Mouse (Mus musculus) lung, embryonic 14.5 days (tissue): ENCODE measurements around the gene Ifi35. TPM values are rescaled to one million over a fixed set of nuclear protein-coding genes. Genes with fewer than 3 reads are reported as not detected.
A peak's percentile ranks its signal among the peaks of the same experiment; 100 is the strongest.
"Not testable (repeated sequence)": the region's sequence is repeated elsewhere in the genome, so short reads cannot be mapped to it uniquely, and the experiment has no call there.

Experiments
- ATAC-seq: fragments of 200-750 bp; cut with Nextera tagmentation; 2 replicates; pipeline ENCODE4 v1.8.0; 2017; ENCODE audit warnings: mild to moderate bottlenecking, moderate TSS enrichment, moderate library complexity; ENCODE audit not compliant: insufficient read depth
- DNase-seq: peaks from one replicate; pipeline ENCODE4 v3.0.0-alpha.2; 2015
- H3K27ac ChIP-seq: fragments of 300-500 bp; sonication (generic); 2 replicates; pipeline ENCODE4 v1.5.1; 2014; ENCODE audit warnings: low read depth, mild to moderate bottlenecking, moderate library complexity
- H3K27me3 ChIP-seq: fragments of 300-500 bp; sonication (generic); 2 replicates; pipeline ENCODE4 v1.6.1; 2014; ENCODE audit warnings: low read length, control low read depth; ENCODE audit not compliant: insufficient read depth
- H3K36me3 ChIP-seq: fragments of 300-500 bp; sonication (generic); 2 replicates; pipeline ENCODE4 v1.6.1; 2014; ENCODE audit warnings: control low read depth; ENCODE audit not compliant: insufficient read depth
- H3K4me1 ChIP-seq: fragments of 300-500 bp; sonication (generic); 2 replicates; pipeline ENCODE4 v1.6.1; 2014; ENCODE audit warnings: antibody characterized with exemption, control low read depth; ENCODE audit not compliant: insufficient read depth
- H3K4me2 ChIP-seq: fragments of 300-500 bp; sonication (generic); 2 replicates; pipeline ENCODE4 v1.6.1; 2014; ENCODE audit warnings: mild to moderate bottlenecking
- H3K4me3 ChIP-seq: fragments of 300-500 bp; sonication (generic); 2 replicates; pipeline ENCODE4 v1.5.1; 2014; ENCODE audit warnings: low read depth, low read length
- H3K9ac ChIP-seq: fragments of 300-500 bp; sonication (generic); 2 replicates; pipeline ENCODE4 v1.6.1; 2014
- H3K9me3 ChIP-seq: fragments of 300-500 bp; sonication (generic); 2 replicates; pipeline ENCODE4 v1.6.1; 2016; ENCODE audit warnings: low read depth, low read length, control low read depth
- CTCF ChIP-seq: IDR thresholded peaks from 2 replicates; pipeline ENCODE4 v1.5.1; 2016; ENCODE audit warnings: antibody characterized with exemption, low read depth
- WGBS: fragments of 180-500 bp; shearing (Covaris S2); extraction: QIAGEN DNeasy Blood & Tissue Kit; methylation state at CpG from one replicate; pipeline ENCODE4 v1.1.7; 2014; 5-methylcytosine and 5-hydroxymethylcytosine counted together
- polyA plus RNA-seq: library from polyadenylated mRNA; unstranded; fragments of >200 nt; fragmentation: Nextera tagmentation; extraction: Ambion mirVana; gene quantifications from 2 replicates; pipeline ENCODE4 v1.2.1, GENCODE M21; 2014

Ifi35 gene
- polyA plus RNA-seq, 1 experiment from 2014 or later = 11.4 TPM

DNA sequence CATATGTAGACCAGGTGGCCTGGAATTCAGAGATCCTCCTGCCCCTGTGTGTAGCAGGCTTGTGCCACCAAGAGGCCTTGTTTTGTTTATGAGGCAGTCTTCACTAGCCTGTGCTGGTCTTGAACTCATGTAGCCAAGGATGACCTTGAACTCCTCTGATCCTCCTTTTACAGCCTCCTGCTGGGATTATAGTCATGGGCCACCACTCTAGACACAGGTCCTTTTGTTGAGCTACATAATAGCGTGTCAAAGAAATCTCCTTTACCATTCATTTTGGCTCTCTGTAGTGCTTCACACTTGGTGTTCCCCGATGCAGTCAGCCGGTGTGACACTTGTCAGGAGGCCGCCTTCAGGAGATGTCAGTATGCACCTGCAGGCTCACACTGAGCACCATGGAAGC, 11.3 kb upstream of the Ifi35 start:
- Histone ChIP-seq H3K4me2 (no peak overlapping the region), H3K9me3 (no peaks in the 10 kb centered on the region), H3K27me3 (no peaks in the 10 kb centered on the region), H3K4me3 (no peak overlapping the region), H3K4me1 (no peaks in the 10 kb centered on the region), H3K36me3 (peaks cover 36% of the 10 kb centered on the region), H3K27ac (no peak overlapping the region), H3K9ac (no peak overlapping the region)
- no peak for TF ChIP-seq CTCF
- WGBS = 82% methylated on average over 4 of the region's 4 CpGs
- ATAC-seq = no peak
- DNase-seq = no peak

DNA sequence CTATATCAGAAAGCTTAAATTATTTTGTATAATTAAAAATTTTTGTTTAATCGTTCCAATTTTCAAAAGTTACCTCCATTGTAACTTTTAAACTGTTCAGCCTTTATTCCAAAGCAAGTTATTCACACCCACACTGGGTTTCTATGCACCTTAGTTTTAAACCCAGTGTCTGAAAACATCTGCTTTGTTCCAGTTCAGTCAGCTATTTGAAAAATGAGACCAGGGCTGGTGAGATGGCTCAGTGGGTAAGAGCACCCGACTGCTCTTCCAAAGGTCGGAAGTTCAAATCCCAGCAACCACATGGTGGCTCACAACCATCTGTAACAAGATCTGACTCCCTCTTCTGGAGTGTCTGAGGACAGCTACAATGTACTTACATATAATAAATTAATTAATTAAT, 10.2 kb upstream of the Ifi35 start:
- H3K27ac ChIP-seq = not testable (repeated sequence)
- 37% methylated on average over 3 of the region's 3 CpGs for WGBS

GRCm38 (mm10) chr11:101441450-101442126, 6.6 kb upstream of the Ifi35 start:
- H3K4me1 ChIP-seq, DNase-seq, H3K27ac ChIP-seq, H3K9ac ChIP-seq, ATAC-seq, H3K9me3 ChIP-seq, H3K27me3 ChIP-seq: not testable (repeated sequence)
- Histone ChIP-seq H3K4me2 (peak overlapping the region; percentile 96), H3K36me3 (peaks cover 33% of the 10 kb centered on the region), H3K4me3 (peak overlapping the region; percentile 78)
- WGBS = 40% methylated on average over 15 of the region's 15 CpGs

More for the DNA sequence above, 10.2 kb upstream of the Ifi35 start:
- H3K9me3 ChIP-seq, H3K27me3 ChIP-seq, H3K4me1 ChIP-seq, H3K4me2 ChIP-seq, DNase-seq, H3K4me3 ChIP-seq, ATAC-seq, H3K9ac ChIP-seq: not testable (repeated sequence)
- peaks cover 29% of the 10 kb centered on the region for H3K36me3 ChIP-seq

- Histone ChIP-seq H3K4me1 (no peaks in the 10 kb centered on the region), H3K4me2 (peak within 1 kb of the TSS; percentile 96), H3K4me3 (peak within 1 kb of the TSS; percentile 78), H3K27me3 (no peaks in the 10 kb centered on the region), H3K9ac (peak within 1 kb of the TSS; percentile 91), H3K27ac (peak within 1 kb of the TSS; percentile 91), H3K9me3 (no peaks in the 10 kb centered on the region), H3K36me3 (peaks cover 33% of the 10 kb centered on the region)
- DNase-seq (peak; percentile 99), ATAC-seq (peak; percentile 99)
- WGBS = under 1% methylated on average over 42 of the region's 42 CpGs
- TF ChIP-seq CTCF = peak; percentile 88
Measured at GRCm38 (mm10) chr11:101442127-101442693, 6.0 kb upstream of the Ifi35 start, which contains the start of gene Rpl27. TSS of gene Rpl27 (plus strand) at chr11:101442298.

DNA sequence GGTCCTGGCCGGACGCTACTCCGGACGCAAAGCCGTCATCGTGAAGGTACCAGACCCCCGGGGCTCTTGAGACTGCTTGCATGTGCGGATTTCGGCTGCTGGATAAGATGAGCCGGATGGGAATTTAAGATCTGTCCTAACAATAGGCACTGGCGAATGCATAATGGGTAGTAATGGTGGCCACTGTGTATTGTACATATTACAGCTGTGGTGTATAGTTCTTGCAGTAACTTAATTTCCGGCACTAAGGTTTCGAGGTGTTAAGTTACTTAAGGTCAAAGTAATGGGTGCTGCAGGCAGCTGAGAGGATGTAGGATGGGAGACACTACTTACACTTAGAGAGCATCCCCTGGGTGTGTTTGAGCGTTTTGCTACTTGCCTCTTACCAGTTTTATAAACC, 5.4 kb upstream of the Ifi35 start:
- Histone ChIP-seq H3K4me3 (peak overlapping the region; percentile 78), H3K9ac (peak overlapping the region; percentile 91), H3K27me3 (no peaks in the 10 kb centered on the region), H3K27ac (peak overlapping the region; percentile 91), H3K9me3 (no peaks in the 10 kb centered on the region), H3K4me1 (no peaks in the 10 kb centered on the region), H3K4me2 (peak overlapping the region; percentile 96), H3K36me3 (peaks cover 33% of the 10 kb centered on the region)
- DNase-seq (no peak), ATAC-seq (peak; percentile 10; the same call in 1 of the 2 replicates)
- no peak for TF ChIP-seq CTCF
- WGBS = 1% methylated on average over 14 of the region's 14 CpGs

GRCm38 (mm10) chr11:101446319-101446718, 1.9 kb upstream of the Ifi35 start:
- Histone ChIP-seq H3K36me3 (peaks cover 33% of the 10 kb centered on the region), H3K4me2 (no peak overlapping the region), H3K4me1 (no peaks in the 10 kb centered on the region), H3K27ac (no peak overlapping the region; the same call in 1 of the 2 replicates), H3K4me3 (no peak overlapping the region), H3K9ac (no peak overlapping the region), H3K9me3 (no peaks in the 10 kb centered on the region), H3K27me3 (no peaks in the 10 kb centered on the region)
- ATAC-seq (no peak), DNase-seq (no peak)
- 77% methylated on average over 1 of the region's 1 CpGs for WGBS
- no peak for TF ChIP-seq CTCF

GRCm38 (mm10) chr11:101446860-101447259, 1.3 kb upstream of the Ifi35 start:
- WGBS = 86% methylated on average over 8 of the region's 8 CpGs
- H3K9me3 ChIP-seq, DNase-seq, H3K27ac ChIP-seq, H3K27me3 ChIP-seq, H3K4me2 ChIP-seq, H3K9ac ChIP-seq, ATAC-seq, H3K4me1 ChIP-seq, H3K4me3 ChIP-seq: not testable (repeated sequence)
- peaks cover 33% of the 10 kb centered on the region for H3K36me3 ChIP-seq
